In genomic region chr5:104002549-104003255, GRCm38 (mm10) we compare ENCODE assay signal across 12 mouse cellular contexts. TPM values are rescaled to one million over a fixed set of nuclear protein-coding genes. Genes with fewer than 3 reads are reported as not detected.
DNase-seq lines count a peak whose midpoint lies in the region; ATAC-seq and TF ChIP-seq lines count a peak whose summit lies in the region.
"Had no signal": no experiment of that assay in that cellular context is flagged by ENCODE, and none has a peak within 500 bp of the region (broad histone marks: within the 10 kb centered on the region; RNA-seq: fewer than 3 reads in every experiment).

No protein-coding gene starts in this region.

- TF ChIP-seq CTCF in intestine, postnatal 0 days (IDR thresholded peaks at IDR 0.05; ENCODE audit: low read depth), result no peak

- no peak overlapping the region for H3K27ac ChIP-seq in intestine, embryonic 15.5 days
- no peak overlapping the region for H3K27ac ChIP-seq in intestine, postnatal 0 days (ENCODE audit: low read depth, low read length)
- H3K27ac ChIP-seq in embryonic facial prominence, embryonic 15.5 days (replicated peaks), result no peak overlapping the region
- H3K27ac ChIP-seq in limb, embryonic 12.5 days, result no peak overlapping the region
- no peak overlapping the region for H3K27ac ChIP-seq in neural tube, embryonic 12.5 days
- H3K27ac ChIP-seq: heart, embryonic 13.5 days; macrophage had no signal

- H3K9ac ChIP-seq in intestine, embryonic 15.5 days, result no peak overlapping the region
- H3K9ac ChIP-seq in intestine, postnatal 0 days (ENCODE audit: low read depth, low read length), result no peak overlapping the region
- no peak overlapping the region for H3K9ac ChIP-seq in embryonic facial prominence, embryonic 15.5 days
- no peak overlapping the region for H3K9ac ChIP-seq in limb, embryonic 12.5 days (replicated peaks)
- peak overlapping the region; percentile 5; the same call in 1 of the 2 replicates for H3K9ac ChIP-seq in neural tube, embryonic 12.5 days
- H3K9ac ChIP-seq: heart, embryonic 13.5 days had no signal

- H3K36me3 ChIP-seq in intestine, embryonic 15.5 days, result no peaks in the 10 kb centered on the region
- H3K36me3 ChIP-seq in intestine, postnatal 0 days (ENCODE audit: control insufficient read depth, insufficient read depth), result peaks cover 51% of the 10 kb centered on the region
- H3K36me3 ChIP-seq in embryonic facial prominence, embryonic 15.5 days, result no peaks in the 10 kb centered on the region
- peaks cover 6% of the 10 kb centered on the region; the same call in 1 of the 2 replicates for H3K36me3 ChIP-seq in limb, embryonic 12.5 days
- H3K36me3 ChIP-seq in neural tube, embryonic 12.5 days, result no peaks in the 10 kb centered on the region

- H3K4me2 ChIP-seq in intestine, embryonic 15.5 days (replicated peaks), result peak overlapping the region; percentile 4; the same call in 1 of the 2 replicates
- H3K4me2 ChIP-seq in intestine, postnatal 0 days (replicated peaks; ENCODE audit: low read depth), result no peak overlapping the region
- peak overlapping the region; percentile 23; the same call in 1 of the 2 replicates for H3K4me2 ChIP-seq in embryonic facial prominence, embryonic 15.5 days (replicated peaks)
- peak overlapping the region; percentile 16 for H3K4me2 ChIP-seq in limb, embryonic 12.5 days
- peak overlapping the region; percentile 42 for H3K4me2 ChIP-seq in neural tube, embryonic 12.5 days (replicated peaks)
- H3K4me2 ChIP-seq: heart, embryonic 13.5 days had no signal

- ATAC-seq in intestine, embryonic 15.5 days, result peak; percentile 56
- ATAC-seq in intestine, postnatal 0 days, result no peak
- no peak for ATAC-seq in embryonic facial prominence, embryonic 15.5 days (ENCODE audit: insufficient number of reproducible peaks, low FRiP score, low TSS enrichment, low read depth)
- peak; percentile 42; the same call in 1 of the 2 replicates for ATAC-seq in limb, embryonic 12.5 days (ENCODE audit: insufficient number of reproducible peaks, insufficient read depth, low FRiP score, low TSS enrichment, low read depth)
- ATAC-seq in neural tube, embryonic 12.5 days (ENCODE audit: low FRiP score, low read depth), result no peak

- H3K27me3 ChIP-seq in intestine, embryonic 15.5 days (replicated peaks), result no peaks in the 10 kb centered on the region
- H3K27me3 ChIP-seq in intestine, postnatal 0 days (replicated peaks; ENCODE audit: control insufficient read depth, insufficient read depth, low read length), result no peaks in the 10 kb centered on the region
- no peaks in the 10 kb centered on the region for H3K27me3 ChIP-seq in embryonic facial prominence, embryonic 15.5 days
- H3K27me3 ChIP-seq in limb, embryonic 12.5 days, result no peaks in the 10 kb centered on the region
- no peaks in the 10 kb centered on the region for H3K27me3 ChIP-seq in neural tube, embryonic 12.5 days (replicated peaks)
- H3K27me3 ChIP-seq: heart, embryonic 13.5 days had no signal

- H3K4me1 ChIP-seq in intestine, embryonic 15.5 days (replicated peaks), result 0 out of 2 replicates have a peak, but pooled peaks cover 3% of the 10 kb centered on the region
- no peaks in the 10 kb centered on the region for H3K4me1 ChIP-seq in intestine, postnatal 0 days (replicated peaks; ENCODE audit: control insufficient read depth, insufficient read depth, low read length)
- peaks cover 3% of the 10 kb centered on the region; the same call in 1 of the 2 replicates for H3K4me1 ChIP-seq in embryonic facial prominence, embryonic 15.5 days
- H3K4me1 ChIP-seq in limb, embryonic 12.5 days (replicated peaks), result peaks cover 5% of the 10 kb centered on the region; the same call in 1 of the 2 replicates
- H3K4me1 ChIP-seq in neural tube, embryonic 12.5 days, result no peaks in the 10 kb centered on the region

- DNase-seq in left cerebral cortex, adult 9 months (ENCODE audit: low spot score in 2 of 2), result no peak
- no peak for DNase-seq in thymus, adult 18-20 months
- DNase-seq in gastrocnemius, postnatal 4 days (ENCODE audit: low spot score in 2 of 2), result no peak
- DNase-seq: cerebellum, adult 2 months had no signal

- WGBS in intestine, embryonic 15.5 days, result 40% methylated on average over 18 of the region's 18 CpGs
- 41% methylated on average over 18 of the region's 18 CpGs for WGBS in intestine, postnatal 0 days
- WGBS in embryonic facial prominence, embryonic 15.5 days, result 26% methylated on average over 18 of the region's 18 CpGs
- 19% methylated on average over 18 of the region's 18 CpGs for WGBS in limb, embryonic 12.5 days
- 25% methylated on average over 18 of the region's 18 CpGs for WGBS in neural tube, embryonic 12.5 days

- no peak overlapping the region for H3K4me3 ChIP-seq in intestine, embryonic 15.5 days (replicated peaks)
- no peak overlapping the region for H3K4me3 ChIP-seq in intestine, postnatal 0 days (ENCODE audit: low read depth, low read length)
- 0 out of 2 replicates have a peak overlapping the region, but pooled peaks have one; percentile 2 for H3K4me3 ChIP-seq in embryonic facial prominence, embryonic 15.5 days (replicated peaks)
- H3K4me3 ChIP-seq in limb, embryonic 12.5 days (replicated peaks), result no peak overlapping the region
- no peak overlapping the region for H3K4me3 ChIP-seq in neural tube, embryonic 12.5 days
- H3K4me3 ChIP-seq: heart, embryonic 13.5 days had no signal

- H3K9me3 ChIP-seq in intestine, embryonic 15.5 days, result no peaks in the 10 kb centered on the region
- H3K9me3 ChIP-seq in intestine, postnatal 0 days (ENCODE audit: control insufficient read depth), result no peaks in the 10 kb centered on the region
- H3K9me3 ChIP-seq in embryonic facial prominence, embryonic 15.5 days (replicated peaks), result no peaks in the 10 kb centered on the region
- H3K9me3 ChIP-seq in limb, embryonic 12.5 days, result no peaks in the 10 kb centered on the region
- no peaks in the 10 kb centered on the region for H3K9me3 ChIP-seq in neural tube, embryonic 12.5 days
- H3K9me3 ChIP-seq: heart, embryonic 13.5 days had no signal

RNA-seq across cellular contexts. Expression of gene Hsd17b11, which starts 19.0 kb away (rescaled TPM):
- polyA plus RNA-seq in intestine, embryonic 15.5 days (2015; fragmentation: Nextera tagmentation; extraction: Ambion mirVana), result 8.2 and 8.4 TPM in 2 replicates
- 48.7 and 55.3 TPM in 2 replicates for polyA plus RNA-seq in intestine, postnatal 0 days (2015; fragmentation: Nextera tagmentation; extraction: Ambion mirVana)
- polyA plus RNA-seq in embryonic facial prominence, embryonic 15.5 days (2015; fragmentation: Nextera tagmentation; extraction: Ambion mirVana), result 3.8 and 4.0 TPM in 2 replicates
- 2.6 and 3.0 TPM in 2 replicates for polyA plus RNA-seq in limb, embryonic 12.5 days (2016; fragmentation: Nextera tagmentation; extraction: Ambion mirVana)
- 1.8 and 2.0 TPM in 2 replicates for polyA plus RNA-seq in neural tube, embryonic 12.5 days (2016; fragmentation: Nextera tagmentation; extraction: Ambion mirVana)
- total RNA-seq in gastrocnemius, postnatal 4 days (2021), result 10 to 100 TPM; 22.7 to 25.9 TPM

RNA-seq across cellular contexts. Expression of gene Hsd17b13, which starts 25.5 kb away (rescaled TPM):
- 22.0 and 24.0 TPM in 2 replicates for polyA plus RNA-seq in intestine, embryonic 15.5 days (2015; fragmentation: Nextera tagmentation; extraction: Ambion mirVana)
- 76.5 and 78.0 TPM in 2 replicates for polyA plus RNA-seq in intestine, postnatal 0 days (2015; fragmentation: Nextera tagmentation; extraction: Ambion mirVana)
- polyA plus RNA-seq in embryonic facial prominence, embryonic 15.5 days (2015; fragmentation: Nextera tagmentation; extraction: Ambion mirVana), result 0.45 TPM in 1 of 2 replicates, not detected in the other
- not detected in 2 replicates for polyA plus RNA-seq in limb, embryonic 12.5 days (2016; fragmentation: Nextera tagmentation; extraction: Ambion mirVana)
- polyA plus RNA-seq in neural tube, embryonic 12.5 days (2016; fragmentation: Nextera tagmentation; extraction: Ambion mirVana), result not detected in 2 replicates
- total RNA-seq in gastrocnemius, postnatal 4 days (2021), result under 1 TPM in 1 of 2 experiments, not detected in 1; 0.88 TPM
- total RNA-seq: layer of hippocampus, adult 18-20 months had no signal
- polyA plus RNA-seq: cerebellum, adult 2 months; macrophage had no signal

RNA-seq across cellular contexts. Expression of gene Nudt9, which starts 43.4 kb away (rescaled TPM):
- polyA plus RNA-seq in intestine, embryonic 15.5 days (2015; fragmentation: Nextera tagmentation; extraction: Ambion mirVana), result 61.7 and 63.6 TPM in 2 replicates
- polyA plus RNA-seq in intestine, postnatal 0 days (2015; fragmentation: Nextera tagmentation; extraction: Ambion mirVana), result 81.1 and 82.0 TPM in 2 replicates
- 58.9 and 62.7 TPM in 2 replicates for polyA plus RNA-seq in embryonic facial prominence, embryonic 15.5 days (2015; fragmentation: Nextera tagmentation; extraction: Ambion mirVana)
- 65.4 and 66.1 TPM in 2 replicates for polyA plus RNA-seq in limb, embryonic 12.5 days (2016; fragmentation: Nextera tagmentation; extraction: Ambion mirVana)
- polyA plus RNA-seq in neural tube, embryonic 12.5 days (2016; fragmentation: Nextera tagmentation; extraction: Ambion mirVana), result 78.1 and 81.7 TPM in 2 replicates
- 10 to 100 TPM; 38.9 to 39.9 TPM for total RNA-seq in gastrocnemius, postnatal 4 days (2021)

Comparison
In these comparisons a context has a peak if more than half of its experiments do, and no peak if none do; other contexts are left out.
1. ATAC-seq: peak in intestine, embryonic 15.5 days (single experiment) and limb, embryonic 12.5 days (single experiment); none in intestine, postnatal 0 days (single experiment), embryonic facial prominence, embryonic 15.5 days (single experiment) and neural tube, embryonic 12.5 days (single experiment).
2. RNA of gene Hsd17b13, which starts 25.5 kb away (polyA plus RNA-seq): 76.5 to 78.0 TPM in intestine, postnatal 0 days and 22.0 to 24.0 TPM in intestine, embryonic 15.5 days; 0.45 TPM in embryonic facial prominence, embryonic 15.5 days, not detected in limb, embryonic 12.5 days and not detected in neural tube, embryonic 12.5 days; every median in the first group is over 10 times any median in the second.